Mouse (Mus musculus) erythroblast, adult 5-6 weeks (primary cell): Measurements from ENCODE around the gene Drc1. TPM values are rescaled to one million over a fixed set of nuclear protein-coding genes. Genes with fewer than 3 reads are reported as not detected.

Experiments used
- ATAC-seq: replicated peaks from 2 replicates; pipeline ENCODE4 v1.8.0; 2016; ENCODE audit warnings: moderate number of reproducible peaks, mild to moderate bottlenecking, moderate TSS enrichment, inconsistent platforms; ENCODE audit not compliant: poor library complexity, low FRiP score, severe bottlenecking
- total RNA-seq, 2 experiments: library from RNA; stranded (forward) in 1 of 2; stranded (reverse) in 1 of 2; fragments of 150-400 nt in 1 of 2; fragments of 200-764, 138-1000 nt in 1 of 2; gene quantifications; 2 replicates each; pipeline versions ENCODE4 v1.2.3 to v1.2.4; 2015 to 2017; ENCODE audit warnings: low replicate concordance in 2 of 2

Gene Drc1
- total RNA-seq, 2 experiments from 2014 or later, result not detected

- no peak for ATAC-seq
Measured at GRCm38 (mm10) chr5:30406876-30407275, 125.7 kb downstream of the Drc1 start.

DNA sequence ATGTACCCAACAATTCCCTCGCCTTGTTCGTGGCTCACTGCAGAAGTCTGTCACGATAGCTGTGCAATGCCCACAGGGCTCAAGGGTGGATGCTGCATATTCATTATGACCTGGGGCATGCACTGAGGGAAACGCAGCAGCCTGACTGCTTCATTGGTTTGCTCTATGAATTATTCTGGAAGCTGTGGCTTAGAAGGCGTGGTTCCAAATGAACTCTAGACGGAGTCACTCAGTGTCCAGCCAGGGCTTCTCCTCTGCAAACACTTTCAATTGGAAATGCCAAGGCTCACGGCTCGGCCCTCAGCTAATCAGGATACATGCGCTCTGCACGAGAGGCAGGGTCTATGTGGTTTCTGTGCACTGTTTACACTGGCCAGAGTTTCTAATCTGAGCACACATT is 130.3 kb downstream of the Drc1 start:
- no peak for ATAC-seq

- no peak for ATAC-seq
Measured at GRCm38 (mm10) chr5:30415381-30415780, 134.2 kb downstream of the Drc1 start.

DNA sequence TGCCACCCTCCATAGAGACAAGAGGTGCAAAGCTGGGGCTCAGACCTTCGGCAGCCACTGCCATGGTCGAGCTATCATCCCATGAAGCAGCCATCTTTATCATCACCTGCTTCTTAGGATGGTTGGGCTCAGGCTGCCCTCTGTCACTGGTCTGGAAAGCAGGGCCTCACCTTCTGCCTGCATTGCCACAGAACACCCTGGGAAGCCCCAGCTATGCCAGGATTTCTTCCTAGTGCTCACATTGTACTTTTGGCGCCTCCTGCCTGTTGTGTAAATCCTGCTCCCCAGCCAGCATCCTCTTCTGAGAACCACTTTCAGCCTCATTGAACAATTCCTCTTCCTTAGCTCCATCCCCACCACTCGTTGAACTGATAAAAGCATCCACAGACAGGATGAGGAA is 134.7 kb downstream of the Drc1 start:
- no peak for ATAC-seq

Other genes with a start within 250 kb of the Drc1 start
- gene Tyms, start 207.8 kb upstream of the Drc1 start, total RNA-seq (2015; ENCODE audit: low replicate concordance), result 46.7 and 65.4 TPM in 2 replicates
- 46.1 and 47.5 TPM in 2 replicates for gene Tyms, start 207.8 kb upstream of the Drc1 start, total RNA-seq (2017; ENCODE audit: low replicate concordance)
- gene Garem2, start 176.2 kb upstream of the Drc1 start, total RNA-seq (2015; ENCODE audit: low replicate concordance), result not detected in 2 replicates
- gene Garem2, start 176.2 kb upstream of the Drc1 start, total RNA-seq (2017; ENCODE audit: low replicate concordance), result not detected in 2 replicates
- gene 3110082J24Rik, start 175.3 kb upstream of the Drc1 start, total RNA-seq (2015; ENCODE audit: low replicate concordance), result not detected in 2 replicates
- gene 3110082J24Rik, start 175.3 kb upstream of the Drc1 start, total RNA-seq (2017; ENCODE audit: low replicate concordance), result not detected in 2 replicates
- gene Hadha, start 126.2 kb upstream of the Drc1 start, total RNA-seq (2015; ENCODE audit: low replicate concordance), result 15.9 and 23.2 TPM in 2 replicates
- 73.7 and 102 TPM in 2 replicates for gene Hadha, start 126.2 kb upstream of the Drc1 start, total RNA-seq (2017; ENCODE audit: low replicate concordance)
- gene Hadhb, start 126.1 kb upstream of the Drc1 start, total RNA-seq (2015; ENCODE audit: low replicate concordance), result 36.1 and 37.4 TPM in 2 replicates
- gene Hadhb, start 126.1 kb upstream of the Drc1 start, total RNA-seq (2017; ENCODE audit: low replicate concordance), result 30.8 and 35.7 TPM in 2 replicates
- not detected in 2 replicates for gene Adgrf3, start 75.7 kb upstream of the Drc1 start, total RNA-seq (2015; ENCODE audit: low replicate concordance)
- not detected in 2 replicates for gene Adgrf3, start 75.7 kb upstream of the Drc1 start, total RNA-seq (2017; ENCODE audit: low replicate concordance)
- 5.2 and 9.6 TPM in 2 replicates for gene Selenoi, start 48.8 kb upstream of the Drc1 start, total RNA-seq (2015; ENCODE audit: low replicate concordance)
- 8.0 and 13.8 TPM in 2 replicates for gene Selenoi, start 48.8 kb upstream of the Drc1 start, total RNA-seq (2017; ENCODE audit: low replicate concordance)
- 0.21 TPM in 1 of 2 replicates, not detected in the other for gene Otof, start 180.5 kb downstream of the Drc1 start, total RNA-seq (2015; ENCODE audit: low replicate concordance)
- gene Otof, start 180.5 kb downstream of the Drc1 start, total RNA-seq (2017; ENCODE audit: low replicate concordance), result not detected in 2 replicates
- gene 1700001C02Rik, start 184.7 kb downstream of the Drc1 start, total RNA-seq (2015; ENCODE audit: low replicate concordance), result not detected in 2 replicates
- not detected in 2 replicates for gene 1700001C02Rik, start 184.7 kb downstream of the Drc1 start, total RNA-seq (2017; ENCODE audit: low replicate concordance)